Mouse (Mus musculus): ENCODE data around the gene Epb41l2.

- no peak for TF ChIP-seq POLR2A (IDR thresholded peaks at IDR 0.05; ENCODE audit: insufficient read depth, low read depth, low read length)
- TF ChIP-seq CTCF (IDR thresholded peaks at IDR 0.05; ENCODE audit: insufficient read depth, low read depth, low read length) = no peak
Observed at GRCm38 (mm10) chr10:25401356-25401755, 41.8 kb downstream of the Epb41l2 start.

All from olfactory bulb, adult 2 months (tissue).